Mouse (Mus musculus) c-Kit-negative CD71-positive TER-119-positive erythroid progenitor cells, embryonic 14.5 days (primary cell): ENCODE data around the gene Cd36.
A peak's percentile ranks its signal among the peaks of the same experiment; 100 is the strongest.

Source experiments
- DNase-seq: peaks from one replicate; pipeline ENCODE4 v3.0.0-alpha.2; 2013; ENCODE audit warnings: low read depth, low spot score

The Cd36 gene

GRCm38 (mm10) chr5:17806774-17807377, 81.7 kb downstream of the Cd36 start:
- DNase-seq = no peak

GRCm38 (mm10) chr5:17776571-17776970, 112.0 kb downstream of the Cd36 start:
- DNase-seq = peak; percentile 68

- no peak for DNase-seq
These were observed 118.3 kb downstream of the Cd36 start for GRCm38 (mm10) chr5:17770328-17770727.

- no peak for DNase-seq
These were observed 122.5 kb downstream of the Cd36 start for GRCm38 (mm10) chr5:17766006-17766677.

- no peak for DNase-seq
These were observed 135.1 kb downstream of the Cd36 start for GRCm38 (mm10) chr5:17753471-17754005.

- no peak for DNase-seq
These were observed 140.3 kb downstream of the Cd36 start for GRCm38 (mm10) chr5:17748293-17748692.

- DNase-seq = no peak
These were observed 141.5 kb downstream of the Cd36 start for GRCm38 (mm10) chr5:17747143-17747542.

GRCm38 (mm10) chr5:17746520-17746919, 142.1 kb downstream of the Cd36 start:
- no peak for DNase-seq

GRCm38 (mm10) chr5:17739805-17740204, 148.8 kb downstream of the Cd36 start:
- no peak for DNase-seq
